Mouse (Mus musculus): ENCODE results near the gene Armc2. TPM values are rescaled to one million over a fixed set of nuclear protein-coding genes. Genes with fewer than 3 reads are reported as not detected.

The Armc2 gene
- total and polyA plus RNA-seq, 2 experiments from 2014 or later: 6.3 to 13.6 TPM

GRCm38 (mm10) chr10:42010761-42011435 is 7.3 kb downstream of the Armc2 start:
- peaks cover 5% of the 10 kb centered on the region for H3K36me3 ChIP-seq (ENCODE audit: insufficient read depth, low read length)
- no peak for TF ChIP-seq CTCF (IDR thresholded peaks at IDR 0.05)
- DNase-seq (ENCODE audit: low spot score) (no peak), ATAC-seq (ENCODE audit: low FRiP score) (no peak)
- H3K4me1 ChIP-seq (ENCODE audit: insufficient read depth, low read length): no peaks in the 10 kb centered on the region
- H3K4me3 ChIP-seq (ENCODE audit: low read depth, low read length): no peak overlapping the region
- H3K27ac ChIP-seq (ENCODE audit: low read depth, low read length): no peak overlapping the region
- 86% methylated on average over 10 of the region's 10 CpGs for WGBS
- no peak overlapping the region for H3K4me2 ChIP-seq (ENCODE audit: low read depth, low read length, poor library complexity, severe bottlenecking)
- H3K27me3 ChIP-seq (ENCODE audit: insufficient read depth, low read length): no peaks in the 10 kb centered on the region
- H3K9me3 ChIP-seq (ENCODE audit: low read length): no peaks in the 10 kb centered on the region
- no peak overlapping the region for H3K9ac ChIP-seq (replicated peaks; ENCODE audit: low read length, poor library complexity, severe bottlenecking)

- H3K9ac ChIP-seq (replicated peaks; ENCODE audit: low read length, poor library complexity, severe bottlenecking): no peak overlapping the region
- H3K27me3 ChIP-seq (ENCODE audit: insufficient read depth, low read length): no peaks in the 10 kb centered on the region
- no peak overlapping the region for H3K27ac ChIP-seq (ENCODE audit: low read depth, low read length)
- no peak overlapping the region for H3K4me3 ChIP-seq (ENCODE audit: low read depth, low read length)
- no peak overlapping the region for H3K4me2 ChIP-seq (ENCODE audit: low read depth, low read length, poor library complexity, severe bottlenecking)
- H3K4me1 ChIP-seq (ENCODE audit: insufficient read depth, low read length): no peaks in the 10 kb centered on the region
- peaks cover 6% of the 10 kb centered on the region for H3K36me3 ChIP-seq (ENCODE audit: insufficient read depth, low read length)
- ATAC-seq (ENCODE audit: low FRiP score): no peak
- no peaks in the 10 kb centered on the region for H3K9me3 ChIP-seq (ENCODE audit: low read length)
- 88% methylated on average over 3 of the region's 3 CpGs for WGBS
- DNase-seq (ENCODE audit: low spot score): no peak
- no peak for TF ChIP-seq CTCF (IDR thresholded peaks at IDR 0.05)
Observed at GRCm38 (mm10) chr10:42005259-42005658, 13.0 kb downstream of the Armc2 start.

- no peak for DNase-seq (ENCODE audit: low spot score)
- WGBS: 67% methylated on average over 7 of the region's 7 CpGs
- Histone ChIP-seq H3K4me3 (ENCODE audit: low read depth, low read length) (no peak overlapping the region), H3K36me3 (ENCODE audit: insufficient read depth, low read length) (peaks cover 8% of the 10 kb centered on the region), H3K27me3 (ENCODE audit: insufficient read depth, low read length) (no peaks in the 10 kb centered on the region), H3K9ac (replicated peaks; ENCODE audit: low read length, poor library complexity, severe bottlenecking) (no peak overlapping the region), H3K27ac (ENCODE audit: low read depth, low read length) (no peak overlapping the region), H3K9me3 (ENCODE audit: low read length) (no peaks in the 10 kb centered on the region), H3K4me1 (ENCODE audit: insufficient read depth, low read length) (no peaks in the 10 kb centered on the region), H3K4me2 (ENCODE audit: low read depth, low read length, poor library complexity, severe bottlenecking) (no peak overlapping the region)
- ATAC-seq (ENCODE audit: low FRiP score): no peak
- TF ChIP-seq CTCF (IDR thresholded peaks at IDR 0.05): no peak
Observed at GRCm38 (mm10) chr10:42004690-42005089, 13.6 kb downstream of the Armc2 start.

GRCm38 (mm10) chr10:42004056-42004455 is 14.2 kb downstream of the Armc2 start:
- Histone ChIP-seq H3K4me3 (ENCODE audit: low read depth, low read length) (no peak overlapping the region), H3K4me1 (ENCODE audit: insufficient read depth, low read length) (no peaks in the 10 kb centered on the region), H3K27me3 (ENCODE audit: insufficient read depth, low read length) (no peaks in the 10 kb centered on the region), H3K27ac (ENCODE audit: low read depth, low read length) (no peak overlapping the region), H3K4me2 (ENCODE audit: low read depth, low read length, poor library complexity, severe bottlenecking) (no peak overlapping the region), H3K36me3 (ENCODE audit: insufficient read depth, low read length) (peaks cover 12% of the 10 kb centered on the region), H3K9ac (replicated peaks; ENCODE audit: low read length, poor library complexity, severe bottlenecking) (no peak overlapping the region), H3K9me3 (ENCODE audit: low read length) (no peaks in the 10 kb centered on the region)
- WGBS: 84% methylated on average over 1 of the region's 1 CpGs
- DNase-seq (ENCODE audit: low spot score) (no peak), ATAC-seq (ENCODE audit: low FRiP score) (no peak)
- TF ChIP-seq CTCF (IDR thresholded peaks at IDR 0.05): no peak

- 61% methylated on average over 1 of the region's 1 CpGs for WGBS
- no peak overlapping the region for H3K27ac ChIP-seq (ENCODE audit: low read depth, low read length)
- TF ChIP-seq CTCF (IDR thresholded peaks at IDR 0.05): no peak
- no peaks in the 10 kb centered on the region for H3K4me1 ChIP-seq (ENCODE audit: insufficient read depth, low read length)
- ATAC-seq (ENCODE audit: low FRiP score) (no peak), DNase-seq (ENCODE audit: low spot score) (no peak)
- H3K36me3 ChIP-seq (ENCODE audit: insufficient read depth, low read length): peaks cover 12% of the 10 kb centered on the region
- H3K9me3 ChIP-seq (ENCODE audit: low read length): no peaks in the 10 kb centered on the region
- no peak overlapping the region for H3K9ac ChIP-seq (replicated peaks; ENCODE audit: low read length, poor library complexity, severe bottlenecking)
- no peak overlapping the region for H3K4me3 ChIP-seq (ENCODE audit: low read depth, low read length)
- H3K4me2 ChIP-seq (ENCODE audit: low read depth, low read length, poor library complexity, severe bottlenecking): no peak overlapping the region
- no peaks in the 10 kb centered on the region for H3K27me3 ChIP-seq (ENCODE audit: insufficient read depth, low read length)
Observed at GRCm38 (mm10) chr10:42003576-42003975, 14.7 kb downstream of the Armc2 start.

GRCm38 (mm10) chr10:42002436-42002835 is 15.8 kb downstream of the Armc2 start:
- TF ChIP-seq CTCF (IDR thresholded peaks at IDR 0.05): no peak
- WGBS: 72% methylated on average over 7 of the region's 7 CpGs
- peaks cover 12% of the 10 kb centered on the region for H3K36me3 ChIP-seq (ENCODE audit: insufficient read depth, low read length)
- no peaks in the 10 kb centered on the region for H3K27me3 ChIP-seq (ENCODE audit: insufficient read depth, low read length)
- no peaks in the 10 kb centered on the region for H3K4me1 ChIP-seq (ENCODE audit: insufficient read depth, low read length)
- H3K4me2 ChIP-seq (ENCODE audit: low read depth, low read length, poor library complexity, severe bottlenecking): no peak overlapping the region
- H3K27ac ChIP-seq (ENCODE audit: low read depth, low read length): no peak overlapping the region
- H3K9ac ChIP-seq (replicated peaks; ENCODE audit: low read length, poor library complexity, severe bottlenecking): no peak overlapping the region
- H3K4me3 ChIP-seq (ENCODE audit: low read depth, low read length): no peak overlapping the region
- no peaks in the 10 kb centered on the region for H3K9me3 ChIP-seq (ENCODE audit: low read length)
- DNase-seq (ENCODE audit: low spot score) (no peak), ATAC-seq (ENCODE audit: low FRiP score) (no peak)
